Mouse (Mus musculus) forebrain, postnatal 0 days (tissue): ENCODE measurements at regions not wholly inside any gene's neighbourhood (a gene's known extent, or its start where the extent isn't known, plus 50 kb on each side); places are given as distances from the start of the nearest gene placed in this dataset.
A peak's percentile ranks its signal among the peaks of the same experiment; 100 is the strongest.

ENCODE experiments used
- ATAC-seq: fragments of 200-750 bp; cut with Nextera tagmentation; 2 replicates; pipeline ENCODE4 v1.8.0; 2017; ENCODE audit warnings: mild to moderate bottlenecking, moderate library complexity
- DNase-seq: peaks from one replicate; pipeline ENCODE4 v3.0.0-alpha.2; 2015
- H3K27ac ChIP-seq: fragments of 300-500 bp; sonication (generic); 2 replicates; pipeline ENCODE4 v1.5.1; 2014; ENCODE audit warnings: low read depth, mild to moderate bottlenecking, antibody characterized with exemption, low read length, moderate library complexity, mixed read lengths
- H3K27me3 ChIP-seq: fragments of 300-500 bp; sonication (generic); 2 replicates; pipeline ENCODE4 v1.6.1; 2014; ENCODE audit warnings: mild to moderate bottlenecking, low read length, mixed read lengths; ENCODE audit not compliant: insufficient read depth
- H3K36me3 ChIP-seq: fragments of 300-500 bp; sonication (generic); 2 replicates; pipeline ENCODE4 v1.6.1; 2014; ENCODE audit warnings: mild to moderate bottlenecking, moderate library complexity; ENCODE audit not compliant: insufficient read depth
- H3K4me1 ChIP-seq: fragments of 300-500 bp; sonication (generic); 2 replicates; pipeline ENCODE4 v1.6.1; 2014; ENCODE audit warnings: antibody characterized with exemption; ENCODE audit not compliant: insufficient read depth
- H3K4me2 ChIP-seq: fragments of 300-500 bp; sonication (generic); 2 replicates; pipeline ENCODE4 v1.6.1; 2014; ENCODE audit warnings: low read depth, mild to moderate bottlenecking, moderate library complexity
- H3K4me3 ChIP-seq: fragments of 300-500 bp; sonication (generic); 2 replicates; pipeline ENCODE4 v1.5.1; 2014; ENCODE audit warnings: low read depth, low read length, mixed read lengths
- H3K9ac ChIP-seq: fragments of 300-500 bp; sonication (generic); 2 replicates; pipeline ENCODE4 v1.6.1; 2014; ENCODE audit warnings: mild to moderate bottlenecking
- H3K9me3 ChIP-seq: fragments of 300-500 bp; sonication (generic); 2 replicates; pipeline ENCODE4 v1.6.1; 2016; ENCODE audit warnings: low read length
- CTCF ChIP-seq: sonication (generic); IDR thresholded peaks from 2 replicates; pipeline ENCODE4 v1.5.1; 2016; ENCODE audit warnings: antibody characterized with exemption, control low read depth, low read depth
- WGBS: fragments of 180-500 bp; shearing (Covaris S2); extraction: QIAGEN DNeasy Blood & Tissue Kit; methylation state at CpG from one replicate; pipeline ENCODE4 v1.1.7; 2014; 5-methylcytosine and 5-hydroxymethylcytosine counted together

DNA sequence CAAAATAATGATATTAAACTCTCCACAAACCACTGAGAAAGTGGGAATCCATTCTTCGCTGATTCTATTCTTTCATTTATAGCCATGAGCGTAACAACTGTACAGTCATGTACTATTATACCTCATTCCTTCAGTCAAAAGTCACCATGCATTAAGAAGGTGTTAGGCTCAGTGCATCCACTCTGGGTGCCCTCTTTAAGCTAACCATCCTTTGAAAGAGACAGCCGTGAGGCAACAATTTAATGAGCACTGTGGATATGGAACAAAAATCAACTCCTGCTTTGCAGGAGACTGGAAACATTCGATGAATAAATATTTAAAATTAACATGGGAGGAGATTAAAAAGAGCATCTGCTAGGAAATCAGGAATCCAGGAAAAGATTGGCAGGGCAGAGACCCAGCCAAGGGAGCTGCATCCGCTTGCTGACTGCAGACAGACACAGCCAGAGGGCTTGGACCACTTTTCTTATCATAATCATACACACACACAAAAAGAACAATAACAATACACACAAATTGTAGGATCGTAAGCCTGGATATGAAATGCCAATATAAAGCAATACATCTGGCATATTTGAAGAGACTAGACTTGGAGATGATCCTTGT, 309.2 kb upstream of the Negr1 start:
- WGBS = 57% methylated on average over 6 of the region's 6 CpGs
- TF ChIP-seq CTCF = no peak
- Histone ChIP-seq H3K9ac (no peak overlapping the region), H3K4me1 (no peaks in the 10 kb centered on the region), H3K36me3 (no peaks in the 10 kb centered on the region), H3K9me3 (no peaks in the 10 kb centered on the region), H3K4me3 (no peak overlapping the region), H3K27ac (no peak overlapping the region), H3K4me2 (no peak overlapping the region), H3K27me3 (no peaks in the 10 kb centered on the region)
- DNase-seq = no peak
- ATAC-seq = no peak; the same call in 1 of the 2 replicates

DNA sequence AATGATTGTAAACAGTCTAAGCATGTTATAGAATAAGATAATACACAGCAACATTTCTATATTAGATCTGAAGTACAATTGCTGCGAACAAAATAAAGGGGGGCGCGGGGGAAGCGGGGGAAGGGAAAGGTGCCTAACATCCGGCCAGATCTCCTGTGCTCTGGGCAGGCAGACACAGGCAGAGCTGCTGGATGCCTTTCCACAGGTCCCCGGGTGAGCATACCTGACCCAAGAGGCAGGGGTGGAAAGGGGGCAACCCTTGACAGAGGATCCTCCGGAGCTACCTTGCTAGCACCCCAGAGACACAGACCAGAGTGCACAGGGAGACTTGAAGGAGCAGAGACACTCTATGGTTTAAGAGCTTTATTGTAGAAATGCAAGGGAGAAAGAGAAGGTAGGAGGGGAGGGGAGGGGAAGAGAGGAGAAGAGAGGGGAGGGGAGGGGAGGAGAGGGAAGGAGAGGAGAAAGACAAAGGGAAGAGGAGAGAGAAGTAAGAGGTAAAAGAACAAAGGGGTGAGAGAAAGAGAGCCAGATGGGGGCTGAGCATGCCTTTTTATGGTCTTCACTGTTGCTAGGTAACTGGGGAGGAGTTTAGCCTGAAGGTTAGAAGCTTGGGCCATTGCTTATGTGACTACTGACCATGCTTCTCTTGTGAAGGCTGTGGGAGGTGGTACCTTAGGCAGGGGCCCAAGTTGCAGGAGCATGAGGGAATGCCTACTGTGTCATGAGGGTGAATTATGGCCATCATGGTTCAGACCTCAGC, 308.2 kb upstream of the Negr1 start:
- H3K27ac ChIP-seq = no peak overlapping the region
- TF ChIP-seq CTCF = no peak

DNA sequence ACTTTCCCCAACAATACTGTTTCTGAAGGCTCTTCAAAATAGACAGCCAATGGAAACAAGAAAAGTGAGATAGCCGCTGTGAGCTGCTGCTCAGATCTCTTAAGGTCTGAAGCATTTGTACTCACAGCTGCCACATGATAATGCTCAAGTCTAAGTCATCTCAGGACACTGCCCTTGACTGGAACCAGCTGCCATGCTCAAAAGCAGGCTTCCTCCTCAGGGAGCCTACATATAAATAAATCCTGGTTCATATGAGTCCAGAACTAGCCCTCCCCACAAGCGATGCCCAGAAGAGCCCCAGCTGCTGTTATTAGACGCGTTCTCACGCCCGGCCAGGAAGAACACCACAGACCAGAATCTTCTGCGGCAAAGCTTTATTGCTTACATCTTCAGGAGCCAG, 304.9 kb upstream of the Negr1 start:
- 97% methylated on average over 7 of the region's 7 CpGs for WGBS
- DNase-seq (no peak), ATAC-seq (no peak)
- Histone ChIP-seq H3K4me3 (no peak overlapping the region), H3K36me3 (no peaks in the 10 kb centered on the region), H3K4me1 (no peaks in the 10 kb centered on the region), H3K27me3 (no peaks in the 10 kb centered on the region), H3K4me2 (no peak overlapping the region), H3K9me3 (no peaks in the 10 kb centered on the region), H3K9ac (no peak overlapping the region), H3K27ac (no peak overlapping the region)
- no peak for TF ChIP-seq CTCF

More for the DNA sequence above, 308.2 kb upstream of the Negr1 start:
- no peak for ATAC-seq
- Histone ChIP-seq H3K9ac (no peak overlapping the region), H3K36me3 (no peaks in the 10 kb centered on the region), H3K4me1 (no peaks in the 10 kb centered on the region), H3K4me3 (no peak overlapping the region), H3K27me3 (no peaks in the 10 kb centered on the region), H3K9me3 (no peaks in the 10 kb centered on the region), H3K4me2 (no peak overlapping the region)
- no peak for DNase-seq
- 72% methylated on average over 7 of the region's 7 CpGs for WGBS

DNA sequence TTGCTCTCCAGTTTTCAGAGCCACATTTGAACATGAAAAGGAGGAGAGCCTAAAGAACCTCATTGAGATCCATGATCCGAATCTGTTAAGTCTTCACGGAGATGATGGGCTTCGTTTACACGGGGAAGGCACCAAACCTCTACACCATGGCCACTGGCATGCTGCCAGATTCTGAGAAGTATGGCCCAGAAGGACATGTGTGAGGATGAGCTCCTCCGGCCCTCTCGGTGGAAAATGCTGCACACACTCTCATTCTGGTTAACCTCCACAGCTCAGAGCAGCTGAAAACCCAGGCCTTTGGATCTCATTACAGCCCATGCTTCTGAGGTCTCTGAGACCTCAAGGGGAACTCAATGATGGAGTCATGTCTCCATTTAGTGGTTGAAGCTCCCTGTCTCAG, 296.9 kb upstream of the Negr1 start:
- no peaks in the 10 kb centered on the region for H3K9me3 ChIP-seq
- H3K36me3 ChIP-seq = no peaks in the 10 kb centered on the region
- no peaks in the 10 kb centered on the region for H3K4me1 ChIP-seq
- WGBS = 96% methylated on average over 6 of the region's 6 CpGs
- no peak for TF ChIP-seq CTCF
- no peaks in the 10 kb centered on the region for H3K27me3 ChIP-seq
- no peak overlapping the region for H3K27ac ChIP-seq
- no peak overlapping the region for H3K4me3 ChIP-seq
- ATAC-seq (no peak), DNase-seq (no peak)
- H3K9ac ChIP-seq = no peak overlapping the region
- no peak overlapping the region for H3K4me2 ChIP-seq

DNA sequence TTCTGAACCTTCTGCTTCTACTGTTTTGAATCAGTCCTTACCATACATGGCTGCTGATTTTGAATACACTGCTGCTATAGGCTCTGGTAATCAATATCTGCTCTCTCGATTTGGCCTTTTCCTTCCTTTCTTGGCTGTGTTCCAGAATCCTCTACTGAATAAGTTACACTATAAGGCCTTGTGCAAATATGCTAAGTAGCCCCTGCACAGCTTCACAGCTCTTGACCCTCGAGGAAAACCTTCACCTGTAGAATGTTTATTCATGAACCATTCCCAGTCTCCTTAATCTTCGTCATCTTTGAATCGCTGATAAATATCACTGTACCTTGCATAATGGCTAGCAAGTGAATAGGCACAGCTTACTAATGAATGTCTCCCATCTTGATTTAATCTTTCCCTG, 293.9 kb upstream of the Negr1 start:
- Histone ChIP-seq H3K9me3 (no peaks in the 10 kb centered on the region), H3K4me2 (no peak overlapping the region), H3K36me3 (no peaks in the 10 kb centered on the region), H3K27me3 (no peaks in the 10 kb centered on the region), H3K4me3 (no peak overlapping the region), H3K9ac (no peak overlapping the region), H3K27ac (no peak overlapping the region), H3K4me1 (no peaks in the 10 kb centered on the region)
- 27% methylated on average over 4 of the region's 4 CpGs for WGBS
- no peak for TF ChIP-seq CTCF
- DNase-seq = no peak
- ATAC-seq = no peak

DNA sequence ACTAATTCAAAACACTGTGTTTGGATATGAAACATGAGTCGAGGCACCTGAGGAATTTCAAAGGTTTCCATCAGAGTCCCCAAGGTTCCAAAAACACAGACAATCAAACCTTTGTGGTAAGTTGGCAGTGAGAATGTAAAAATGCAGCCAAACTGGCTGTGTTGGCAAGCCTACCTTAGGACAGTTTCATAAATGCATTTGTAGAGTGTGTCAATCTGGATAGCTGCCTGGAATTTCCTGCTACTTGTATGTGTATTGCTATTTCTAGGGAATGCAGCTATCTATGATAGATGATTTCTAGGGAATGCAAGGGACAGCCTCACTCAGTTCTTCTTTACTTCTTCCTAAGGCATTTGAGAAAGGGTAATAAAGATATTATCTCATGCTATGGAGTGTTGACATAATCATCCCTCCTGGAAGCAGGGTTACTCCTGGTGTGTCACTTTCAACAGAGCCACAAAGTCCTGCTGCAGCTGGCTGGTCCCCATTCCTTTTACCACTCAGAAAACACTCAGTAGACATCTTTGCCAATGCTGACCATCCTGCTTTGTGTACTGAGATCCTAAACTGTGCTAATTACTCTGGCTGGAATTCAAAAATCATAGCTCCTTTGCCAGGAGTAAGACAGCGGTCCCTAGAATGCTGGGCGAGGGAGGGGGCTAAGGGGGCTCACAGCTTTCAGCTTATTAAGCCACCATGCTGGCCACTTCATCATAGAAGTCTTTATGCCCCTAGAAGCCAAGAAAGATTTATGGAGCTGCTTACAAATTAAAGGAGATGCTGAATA, 261.4 kb upstream of the Negr1 start:
- no peaks in the 10 kb centered on the region for H3K27me3 ChIP-seq
- no peak overlapping the region for H3K27ac ChIP-seq
- H3K4me1 ChIP-seq = peaks cover 11% of the 10 kb centered on the region
- H3K36me3 ChIP-seq = no peaks in the 10 kb centered on the region
- H3K9ac ChIP-seq = no peak overlapping the region
- H3K4me3 ChIP-seq = no peak overlapping the region
- H3K9me3 ChIP-seq = no peaks in the 10 kb centered on the region
- TF ChIP-seq CTCF = no peak
- H3K4me2 ChIP-seq = no peak overlapping the region
- ATAC-seq (peak; percentile 75), DNase-seq (peak; percentile 59)
- 26% methylated on average over 3 of the region's 3 CpGs for WGBS

DNA sequence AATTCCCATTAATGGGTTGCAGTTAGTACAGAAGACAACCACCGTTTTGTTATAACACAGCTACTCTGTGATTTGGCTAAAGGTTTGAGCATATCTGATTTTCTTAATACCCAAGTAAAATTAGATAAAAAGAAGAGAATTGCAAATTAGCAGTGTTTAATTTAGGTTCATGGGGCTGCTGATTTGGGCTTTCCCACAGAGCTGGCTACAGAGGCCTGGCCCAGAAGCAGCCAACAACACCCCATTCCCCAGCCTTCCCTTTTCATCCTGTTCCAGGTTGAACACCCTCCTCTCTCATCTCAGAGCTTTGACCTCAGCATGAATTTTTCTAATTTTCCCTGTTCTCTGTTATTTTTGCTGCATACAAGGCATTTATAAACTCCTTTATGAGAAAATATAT, 260.3 kb upstream of the Negr1 start:
- WGBS = 24% methylated on average over 1 of the region's 1 CpGs
- no peaks in the 10 kb centered on the region for H3K27me3 ChIP-seq
- H3K4me2 ChIP-seq = no peak overlapping the region
- no peak overlapping the region for H3K4me3 ChIP-seq
- no peak overlapping the region for H3K27ac ChIP-seq
- no peak overlapping the region for H3K9ac ChIP-seq
- H3K36me3 ChIP-seq = no peaks in the 10 kb centered on the region
- no peaks in the 10 kb centered on the region for H3K9me3 ChIP-seq
- no peak for TF ChIP-seq CTCF
- no peak for DNase-seq
- H3K4me1 ChIP-seq = peaks cover 11% of the 10 kb centered on the region
- peak; percentile 58; the same call in 1 of the 2 replicates for ATAC-seq
